Mouse (Mus musculus): ENCODE measurements around the gene Tanc2.

- TF ChIP-seq POLR2A (IDR thresholded peaks at IDR 0.05; ENCODE audit: insufficient read depth, low read length) (no peak), EP300 (IDR thresholded peaks at IDR 0.05; ENCODE audit: insufficient read depth, low read depth, low read length) (no peak)
Measured at GRCm38 (mm10) chr11:105921275-105921674, 331.5 kb downstream of the Tanc2 start.

Data from ES-Bruce4 (cell line).